Mouse (Mus musculus) midbrain, postnatal 0 days (tissue): Measurements from ENCODE around the gene Asap3. TPM values are rescaled to one million over a fixed set of nuclear protein-coding genes. Genes with fewer than 3 reads are reported as not detected.

ENCODE experiments used
- ATAC-seq: fragments of 200-750 bp; cut with Nextera tagmentation; 2 replicates; pipeline ENCODE4 v1.8.0; 2017; ENCODE audit warnings: moderate number of reproducible peaks, mild to moderate bottlenecking, moderate TSS enrichment, moderate library complexity; ENCODE audit not compliant: low FRiP score
- DNase-seq: peaks from one replicate; pipeline ENCODE4 v3.0.0-alpha.2; 2015; ENCODE audit warnings: low spot score
- H3K27ac ChIP-seq: fragments of 300-500 bp; sonication (generic); 2 replicates; pipeline ENCODE4 v1.5.1; 2014; ENCODE audit warnings: low read depth, mild to moderate bottlenecking, low read length, mixed read lengths
- H3K27me3 ChIP-seq: fragments of 300-500 bp; sonication (generic); 2 replicates; pipeline ENCODE4 v1.6.1; 2014; ENCODE audit warnings: low read length, control low read depth, mixed read lengths; ENCODE audit not compliant: insufficient read depth
- H3K36me3 ChIP-seq: fragments of 300-500 bp; sonication (generic); 2 replicates; pipeline ENCODE4 v1.6.1; 2014; ENCODE audit warnings: low read length, control low read depth, mixed read lengths; ENCODE audit not compliant: insufficient read depth
- H3K4me1 ChIP-seq: fragments of 300-500 bp; sonication (generic); 2 replicates; pipeline ENCODE4 v1.6.1; 2014; ENCODE audit warnings: mild to moderate bottlenecking, control low read depth, antibody characterized with exemption, low read length, mixed read lengths; ENCODE audit not compliant: insufficient read depth
- H3K4me2 ChIP-seq: fragments of 300-500 bp; sonication (generic); 2 replicates; pipeline ENCODE4 v1.6.1; 2014; ENCODE audit warnings: low read depth, mild to moderate bottlenecking, low read length, mixed read lengths; ENCODE audit not compliant: poor library complexity, severe bottlenecking
- H3K4me3 ChIP-seq: fragments of 300-500 bp; sonication (generic); 2 replicates; pipeline ENCODE4 v1.5.1; 2014; ENCODE audit warnings: low read depth, mild to moderate bottlenecking, low read length, moderate library complexity
- H3K9ac ChIP-seq: fragments of 300-500 bp; sonication (generic); replicated peaks from 2 replicates; pipeline ENCODE4 v1.6.1; 2014; ENCODE audit warnings: mild to moderate bottlenecking, low read length, moderate library complexity, mixed read lengths; ENCODE audit not compliant: poor library complexity, severe bottlenecking
- H3K9me3 ChIP-seq: fragments of 300-500 bp; sonication (generic); 2 replicates; pipeline ENCODE4 v1.6.1; 2016; ENCODE audit warnings: low read length, control low read depth
- CTCF ChIP-seq: IDR thresholded peaks from 2 replicates; pipeline ENCODE4 v1.5.1; 2016; ENCODE audit warnings: antibody characterized with exemption, mild to moderate bottlenecking
- WGBS: fragments of 180-500 bp; shearing (Covaris S2); extraction: QIAGEN DNeasy Blood & Tissue Kit; methylation state at CpG from one replicate; pipeline ENCODE4 v1.1.7; 2014; 5-methylcytosine and 5-hydroxymethylcytosine counted together
- polyA plus RNA-seq: library from polyadenylated mRNA; unstranded; fragments of >200 nt; fragmentation: Nextera tagmentation; extraction: Ambion mirVana; gene quantifications from 2 replicates; pipeline ENCODE4 v1.2.1, GENCODE M21; 2015
- total RNA-seq: library from RNA; depleted of rRNA; stranded (reverse); fragments of >200 nt; gene quantifications from 2 replicates; pipeline ENCODE4 v1.2.3, GENCODE M21; 2014

Gene Asap3
- total and polyA plus RNA-seq, 2 experiments from 2014 or later: 3.7 to 7.6 TPM

DNA sequence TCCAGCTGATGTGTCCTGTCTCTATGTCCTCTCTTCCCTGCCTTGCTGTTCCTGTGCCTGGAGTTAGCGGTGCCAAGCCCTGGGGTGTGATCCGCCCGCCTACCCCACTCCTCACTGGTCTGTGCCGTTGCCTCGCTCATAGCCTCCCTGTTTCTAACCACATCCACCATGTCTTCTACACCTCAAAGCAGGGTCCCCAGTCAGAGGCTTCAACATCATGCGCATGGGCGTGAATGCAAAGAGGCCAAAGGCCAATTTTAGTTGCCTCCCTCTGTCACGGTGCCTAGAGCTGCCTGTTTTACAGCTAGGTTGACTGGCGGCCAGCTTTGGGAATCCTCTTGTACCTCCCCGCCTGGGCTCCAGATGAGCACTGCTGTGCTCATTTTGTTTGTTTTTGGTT, 10.0 kb upstream of the Asap3 start:
- WGBS: 81% methylated on average over 10 of the region's 10 CpGs

DNA sequence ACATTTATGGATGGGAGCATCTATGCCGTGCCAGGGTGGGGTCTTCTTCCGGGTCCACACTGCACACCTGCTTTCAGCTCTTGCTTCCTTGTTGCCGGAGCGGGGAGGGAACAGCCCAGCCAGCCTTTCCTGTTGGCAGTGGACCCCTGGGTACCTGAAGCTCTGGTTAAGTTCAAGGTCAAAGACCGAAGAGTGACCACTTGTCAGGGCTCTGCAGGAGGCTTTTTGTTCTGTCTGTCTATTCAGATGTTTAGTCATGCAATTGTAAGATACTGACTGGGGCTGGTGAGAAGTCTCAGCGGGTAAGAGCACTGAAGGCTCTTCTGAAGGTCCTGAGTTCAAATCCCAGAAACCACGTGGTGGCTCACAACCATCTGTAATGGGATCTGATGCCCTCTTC, 7.3 kb upstream of the Asap3 start:
- Histone ChIP-seq H3K9me3 (no peaks in the 10 kb centered on the region), H3K27ac (no peak overlapping the region), H3K4me1 (no peaks in the 10 kb centered on the region), H3K27me3 (no peaks in the 10 kb centered on the region), H3K36me3 (no peaks in the 10 kb centered on the region), H3K4me3 (no peak overlapping the region), H3K4me2 (no peak overlapping the region), H3K9ac (no peak overlapping the region)
- 64% methylated on average over 7 of the region's 7 CpGs for WGBS
- no peak for DNase-seq
- no peak for ATAC-seq
- no peak for TF ChIP-seq CTCF

More for the DNA sequence above, 10.0 kb upstream of the Asap3 start:
- ATAC-seq: no peak
- DNase-seq: no peak
- Histone ChIP-seq H3K4me1 (no peaks in the 10 kb centered on the region), H3K9me3 (no peaks in the 10 kb centered on the region), H3K27ac (no peak overlapping the region), H3K36me3 (no peaks in the 10 kb centered on the region), H3K4me2 (no peak overlapping the region), H3K27me3 (no peaks in the 10 kb centered on the region), H3K4me3 (no peak overlapping the region), H3K9ac (no peak overlapping the region)
- no peak for TF ChIP-seq CTCF

DNA sequence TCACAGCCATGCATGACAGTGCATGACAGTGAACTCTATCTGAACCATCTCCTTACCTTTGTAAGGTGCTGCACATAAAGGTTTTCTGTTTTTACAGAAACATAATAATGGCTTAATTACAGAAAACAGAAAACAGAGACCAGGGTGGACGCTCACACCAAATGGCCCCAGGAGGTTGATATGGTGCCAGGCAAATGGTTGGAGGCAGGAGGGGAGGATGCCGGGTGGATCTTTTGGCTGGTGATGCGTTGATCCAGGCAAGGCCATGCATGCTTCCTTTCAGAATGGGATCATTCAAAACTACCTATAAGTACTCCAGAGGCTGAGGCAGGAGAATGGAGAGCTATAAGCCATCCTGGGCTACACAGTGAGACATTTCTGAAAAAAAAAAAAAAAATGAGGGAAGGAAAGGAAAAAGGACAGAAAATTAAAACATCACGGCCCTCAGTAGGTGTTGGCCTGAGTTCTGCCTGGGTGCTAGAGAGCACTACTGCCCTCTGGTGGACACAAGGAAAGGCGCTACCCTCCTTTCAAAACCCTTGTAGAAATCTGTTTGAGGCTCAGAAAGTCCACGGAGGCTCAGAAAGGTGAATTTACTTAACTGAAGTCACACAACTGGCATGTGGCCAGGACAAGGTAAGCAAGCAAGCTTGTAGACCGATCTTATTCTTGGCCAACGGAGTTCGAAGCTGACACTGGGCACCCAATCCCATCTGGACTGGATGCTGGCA, 6.4 kb upstream of the Asap3 start:
- H3K27ac ChIP-seq: no peak overlapping the region
- DNase-seq (peak; percentile 70), ATAC-seq (no peak)
- no peak overlapping the region for H3K4me2 ChIP-seq
- H3K4me3 ChIP-seq: no peak overlapping the region
- H3K9ac ChIP-seq: no peak overlapping the region
- H3K4me1 ChIP-seq: no peaks in the 10 kb centered on the region
- TF ChIP-seq CTCF: peak; percentile 90
- no peaks in the 10 kb centered on the region for H3K9me3 ChIP-seq
- H3K27me3 ChIP-seq: no peaks in the 10 kb centered on the region
- 35% methylated on average over 9 of the region's 9 CpGs for WGBS
- H3K36me3 ChIP-seq: no peaks in the 10 kb centered on the region

DNA sequence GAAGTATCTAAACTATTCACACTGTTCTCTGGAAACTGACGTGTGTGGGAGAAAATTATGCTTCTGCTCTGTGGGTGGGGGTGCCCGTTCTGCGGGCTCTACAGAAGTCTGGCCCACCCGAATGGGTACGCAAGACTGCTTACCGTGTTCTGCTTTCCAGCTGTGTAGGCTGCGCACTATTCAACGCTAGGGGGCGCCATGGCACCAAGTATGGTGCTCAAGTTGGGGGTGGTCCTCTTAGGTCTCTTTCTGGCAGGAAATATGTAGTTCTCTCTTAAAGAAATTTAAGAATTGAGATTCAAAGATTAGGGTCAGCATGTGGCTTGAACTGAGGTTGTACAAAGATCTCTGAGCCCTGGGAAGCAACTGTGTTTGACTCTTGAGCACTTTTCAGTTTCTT, 3.7 kb upstream of the Asap3 start:
- no peak overlapping the region for H3K27ac ChIP-seq
- peak; percentile 86 for DNase-seq
- no peak overlapping the region for H3K4me3 ChIP-seq
- H3K4me2 ChIP-seq: no peak overlapping the region
- no peaks in the 10 kb centered on the region for H3K9me3 ChIP-seq
- no peak overlapping the region for H3K9ac ChIP-seq
- no peak for ATAC-seq
- H3K27me3 ChIP-seq: no peaks in the 10 kb centered on the region
- WGBS: 5% methylated on average over 9 of the region's 9 CpGs
- H3K4me1 ChIP-seq: no peaks in the 10 kb centered on the region
- TF ChIP-seq CTCF: peak; percentile 87
- H3K36me3 ChIP-seq: no peaks in the 10 kb centered on the region

DNA sequence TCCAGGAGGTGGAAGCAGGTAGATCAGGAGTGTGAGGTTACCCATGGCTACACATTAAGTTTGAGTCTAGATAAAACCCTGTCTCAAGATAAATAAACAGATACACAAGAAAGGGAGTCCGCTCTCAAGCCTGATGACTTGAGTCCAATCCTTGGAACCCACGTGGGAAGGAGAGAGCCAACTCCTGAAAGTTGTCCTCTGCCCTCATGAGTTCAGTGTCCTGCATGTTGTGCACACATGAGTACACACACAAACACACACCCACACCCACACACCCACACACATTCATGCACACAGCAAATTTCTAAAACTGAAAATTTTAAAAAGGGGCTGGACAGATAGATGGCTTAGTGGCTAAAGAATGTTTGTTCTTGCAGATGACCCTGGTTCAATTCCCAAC, 1.4 kb upstream of the Asap3 start:
- Histone ChIP-seq H3K27me3 (no peaks in the 10 kb centered on the region), H3K36me3 (no peaks in the 10 kb centered on the region), H3K9ac (no peak overlapping the region), H3K27ac (no peak overlapping the region), H3K9me3 (no peaks in the 10 kb centered on the region), H3K4me3 (no peak overlapping the region), H3K4me1 (no peaks in the 10 kb centered on the region), H3K4me2 (no peak overlapping the region)
- TF ChIP-seq CTCF: no peak
- 81% methylated on average over 2 of the region's 2 CpGs for WGBS
- no peak for ATAC-seq
- no peak for DNase-seq

DNA sequence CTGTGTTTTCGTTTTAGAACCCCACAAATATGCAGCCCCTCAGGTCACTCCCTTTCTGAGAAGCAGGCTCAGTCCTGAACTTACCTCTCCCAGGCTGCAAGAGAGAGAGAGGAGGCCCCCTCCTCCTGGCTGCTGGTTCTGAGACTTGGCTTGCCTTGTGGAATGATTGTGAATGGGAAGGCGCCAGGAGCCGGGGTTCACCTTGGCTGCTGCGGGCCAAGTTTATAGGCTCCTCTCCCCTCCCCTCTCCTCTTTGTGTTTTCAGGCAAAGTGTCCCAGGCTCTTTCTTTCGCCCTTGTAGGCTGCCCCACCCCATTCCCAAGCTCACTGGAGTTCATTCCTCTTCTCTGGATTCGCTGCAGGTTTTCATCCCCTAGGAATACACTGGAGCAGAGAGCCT, 778 bp downstream of the Asap3 start:
- Histone ChIP-seq H3K9me3 (no peaks in the 10 kb centered on the region), H3K9ac (peak overlapping the region; percentile 74), H3K4me1 (no peaks in the 10 kb centered on the region), H3K4me3 (peak overlapping the region; percentile 60), H3K4me2 (peak overlapping the region; percentile 97), H3K36me3 (no peaks in the 10 kb centered on the region), H3K27ac (no peak overlapping the region), H3K27me3 (no peaks in the 10 kb centered on the region)
- ATAC-seq (no peak), DNase-seq (no peak)
- WGBS: 3% methylated on average over 6 of the region's 6 CpGs
- no peak for TF ChIP-seq CTCF
